Mouse (Mus musculus): ENCODE data around the gene Gsto1. TPM values are rescaled to one million over a fixed set of nuclear protein-coding genes. Genes with fewer than 3 reads are reported as not detected.

Gsto1 gene
- polyA plus RNA-seq (2012; rRNA removed) = 91.5 and 96.0 TPM in 2 replicates

DNA sequence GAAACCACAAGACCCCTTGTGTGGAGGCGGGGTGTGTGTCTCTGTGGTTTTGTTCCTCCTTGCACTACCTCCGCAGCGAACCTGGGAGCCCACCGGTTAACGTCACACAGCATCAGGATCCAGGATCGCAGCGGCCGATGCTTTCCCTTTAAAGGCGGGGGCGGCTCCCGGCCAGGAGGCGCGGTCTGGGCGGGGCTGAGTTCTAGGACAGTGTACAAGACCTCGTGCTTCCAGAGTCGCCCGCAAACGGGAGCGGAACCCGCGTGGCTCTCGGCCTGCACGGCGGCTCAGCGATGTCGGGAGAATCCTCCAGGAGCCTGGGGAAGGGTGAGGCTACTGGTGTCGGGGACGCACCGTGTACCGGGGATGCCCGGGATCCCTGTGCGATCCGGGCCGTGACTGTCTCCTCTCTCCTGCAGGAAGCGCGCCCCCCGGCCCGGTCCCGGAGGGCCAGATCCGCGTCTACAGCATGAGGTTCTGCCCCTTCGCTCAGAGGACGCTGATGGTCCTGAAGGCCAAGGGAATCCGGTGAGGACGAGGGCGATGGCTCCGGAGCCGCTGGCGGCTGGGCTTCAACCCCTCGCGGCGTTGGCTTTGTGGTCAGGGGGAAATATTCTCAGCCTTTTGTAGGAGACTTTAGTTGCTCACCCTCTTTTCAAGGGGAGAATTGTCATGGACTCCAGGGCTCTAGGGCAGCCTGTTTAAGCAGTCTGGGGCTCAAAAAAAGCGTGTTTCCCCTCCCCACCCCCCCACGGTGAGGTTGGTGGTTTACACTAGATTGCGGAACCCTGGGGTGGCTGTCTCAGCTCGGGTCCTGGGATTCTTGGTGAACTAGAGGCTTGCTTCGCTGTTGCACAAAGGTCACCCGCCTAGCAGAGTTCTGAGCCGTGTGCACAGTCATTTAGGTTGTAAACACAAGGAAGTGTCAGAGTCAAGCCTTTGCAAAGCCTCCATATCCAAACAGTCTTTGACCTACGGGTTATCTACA lies at the start of gene Gsto1:
Gene Gsto1 (plus strand): TSS at position 175 of the 988 bp plus-strand sequence.

GRCm38 (mm10) chr19:47865353-47865947 lies 10.7 kb downstream of the Gsto1 start, which contains the start of gene Gsto2:
Gsto2 (plus strand) TSS chr19:47865534.

Other genes starting within 250 kb of the Gsto1 start
- gene Col17a1, start 162.9 kb upstream of the Gsto1 start, polyA plus RNA-seq (2012; rRNA removed) = 0.35 and 0.47 TPM in 2 replicates
- 90.2 and 102 TPM in 2 replicates for gene Sfr1, start 123.3 kb upstream of the Gsto1 start, polyA plus RNA-seq (2012; rRNA removed)
- gene Gsto2, start 10.6 kb downstream of the Gsto1 start, polyA plus RNA-seq (2012; rRNA removed) = 1.0 and 1.2 TPM in 2 replicates
- 1.9 and 3.2 TPM in 2 replicates for gene Cfap43, start 64.3 kb downstream of the Gsto1 start, polyA plus RNA-seq (2012; rRNA removed)
- gene Itprip, start 64.3 kb downstream of the Gsto1 start, polyA plus RNA-seq (2012; rRNA removed) = 2.3 and 2.5 TPM in 2 replicates
- gene Cfap58, start 82.7 kb downstream of the Gsto1 start, polyA plus RNA-seq (2012; rRNA removed) = 0.31 and 0.44 TPM in 2 replicates

All from central nervous system, embryonic 18 days (tissue).